Mouse (Mus musculus) olfactory bulb, adult 2 months (tissue): ENCODE measurements around the gene Atp2c1. TPM values are rescaled to one million over a fixed set of nuclear protein-coding genes. Genes with fewer than 3 reads are reported as not detected.

Source experiments
- H3K27ac ChIP-seq: fragments of 200-500 bp; 2 replicates; pipeline ENCODE4 v1.5.1; 2012; ENCODE audit warnings: low read depth, low read length; ENCODE audit not compliant: insufficient read depth
- H3K4me1 ChIP-seq: fragments of 200-500 bp; 2 replicates; pipeline ENCODE4 v1.6.1; 2012; ENCODE audit warnings: low read length; ENCODE audit not compliant: control insufficient read depth, insufficient read depth
- H3K4me3 ChIP-seq: fragments of 200-500 bp; 2 replicates; pipeline ENCODE4 v1.5.1; 2012; ENCODE audit warnings: mild to moderate bottlenecking, low read depth, low read length, moderate library complexity; ENCODE audit not compliant: insufficient read depth
- CTCF ChIP-seq: fragments of 200-500 bp; IDR thresholded peaks from 2 replicates; pipeline ENCODE4 v1.5.1; 2012; ENCODE audit warnings: low read depth, mild to moderate bottlenecking, low read length, moderate library complexity; ENCODE audit not compliant: insufficient read depth
- POLR2A ChIP-seq: fragments of 200-500 bp; IDR thresholded peaks from 2 replicates; pipeline ENCODE4 v1.6.1; 2012; ENCODE audit warnings: mild to moderate bottlenecking, low read depth, low read length, moderate library complexity; ENCODE audit not compliant: insufficient read depth
- WGBS: fragments of 180-500 bp; shearing (Covaris S2); methylation state at CpG from one replicate; pipeline ENCODE4 v1.1.7; 2018; 5-methylcytosine and 5-hydroxymethylcytosine counted together
- polyA plus RNA-seq: library from polyadenylated mRNA; stranded (reverse); fragments of >200 nt; gene quantifications from 2 replicates; pipeline ENCODE4 v1.2.4, GENCODE M21; 2012; ENCODE audit warnings: low replicate concordance; ENCODE audit not compliant: missing spikeins, insufficient read depth, insufficient read length

The Atp2c1 gene
- polyA plus RNA-seq, 1 experiment: 454 TPM

GRCm38 (mm10) chr9:105389289-105389688, 137.8 kb downstream of the Atp2c1 start:
- Histone ChIP-seq H3K4me3 (no peak overlapping the region), H3K27ac (no peak overlapping the region), H3K4me1 (0 out of 2 replicates have a peak, but pooled peaks cover 3% of the 10 kb centered on the region)
- TF ChIP-seq CTCF: no peak
- no peak for TF ChIP-seq POLR2A
- WGBS: 3% methylated on average over 4 of the region's 4 CpGs

GRCm38 (mm10) chr9:105387403-105387802, 139.7 kb downstream of the Atp2c1 start:
- WGBS: 83% methylated on average over 5 of the region's 5 CpGs
- Histone ChIP-seq H3K4me1 (0 out of 2 replicates have a peak, but pooled peaks cover 3% of the 10 kb centered on the region), H3K27ac (no peak overlapping the region), H3K4me3 (no peak overlapping the region)
- no peak for TF ChIP-seq CTCF
- no peak for TF ChIP-seq POLR2A

- Histone ChIP-seq H3K4me1 (0 out of 2 replicates have a peak, but pooled peaks cover 2% of the 10 kb centered on the region), H3K4me3 (no peak overlapping the region), H3K27ac (no peak overlapping the region)
- 67% methylated on average over 8 of the region's 8 CpGs for WGBS
- TF ChIP-seq POLR2A (no peak), CTCF (no peak)
These were observed 147.5 kb downstream of the Atp2c1 start for GRCm38 (mm10) chr9:105379533-105380145.

- WGBS: 77% methylated on average over 3 of the region's 3 CpGs
- H3K4me3 ChIP-seq: no peak overlapping the region
These were observed 149.5 kb downstream of the Atp2c1 start for GRCm38 (mm10) chr9:105377622-105378021.

GRCm38 (mm10) chr9:105376954-105377530, 150.1 kb downstream of the Atp2c1 start:
- 76% methylated on average over 7 of the region's 7 CpGs for WGBS

More at GRCm38 (mm10) chr9:105377622-105378021, 149.5 kb downstream of the Atp2c1 start:
- no peak overlapping the region for H3K27ac ChIP-seq
- TF ChIP-seq POLR2A: no peak
- no peak for TF ChIP-seq CTCF
- H3K4me1 ChIP-seq: 0 out of 2 replicates have a peak, but pooled peaks cover 2% of the 10 kb centered on the region

DNA sequence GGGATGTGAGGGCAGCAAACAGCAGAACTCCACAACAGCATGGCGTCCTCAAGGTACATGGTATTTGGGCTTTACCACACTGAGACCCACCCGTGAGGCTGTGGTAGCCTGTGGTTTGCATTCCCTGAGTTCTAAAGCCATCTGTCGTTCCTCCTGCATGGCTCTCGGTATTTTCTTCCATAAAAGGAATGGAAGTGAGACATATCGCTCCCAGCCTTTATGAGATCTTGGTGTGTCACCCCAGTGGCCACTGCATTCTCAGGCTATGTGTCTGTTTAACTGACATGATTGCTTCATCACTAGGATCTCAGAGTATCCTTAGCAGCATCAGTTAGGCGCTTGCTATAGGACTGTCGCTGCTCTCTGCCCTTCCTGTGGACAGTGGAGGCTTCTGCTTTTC, 150.7 kb downstream of the Atp2c1 start:
- Histone ChIP-seq H3K27ac (no peak overlapping the region), H3K4me3 (no peak overlapping the region), H3K4me1 (0 out of 2 replicates have a peak, but pooled peaks cover 2% of the 10 kb centered on the region)
- TF ChIP-seq POLR2A: no peak
- 90% methylated on average over 7 of the region's 7 CpGs for WGBS

More at GRCm38 (mm10) chr9:105376954-105377530, 150.1 kb downstream of the Atp2c1 start:
- TF ChIP-seq POLR2A (no peak), CTCF (no peak)
- no peak overlapping the region for H3K4me3 ChIP-seq
- 0 out of 2 replicates have a peak, but pooled peaks cover 2% of the 10 kb centered on the region for H3K4me1 ChIP-seq
- no peak overlapping the region for H3K27ac ChIP-seq

DNA sequence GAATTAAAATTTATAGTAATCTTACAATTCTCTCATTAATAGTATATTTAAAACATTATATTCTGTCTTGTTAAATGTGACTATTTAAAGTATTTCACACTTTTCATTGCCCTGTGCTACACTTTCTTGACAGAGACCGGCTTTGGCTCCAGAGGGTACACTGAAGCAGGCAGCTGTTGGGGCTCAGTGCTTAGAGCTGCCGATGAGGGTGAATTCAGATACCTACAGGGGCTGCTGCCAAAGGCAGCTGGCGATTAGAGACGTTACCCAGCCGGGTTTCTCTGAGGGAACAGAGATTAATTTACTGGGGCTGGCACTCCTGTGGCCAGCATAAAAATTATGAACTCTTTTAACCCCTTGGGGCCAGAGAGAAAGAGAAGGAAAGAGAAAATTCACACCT, 152.8 kb downstream of the Atp2c1 start:
- WGBS: 40% methylated on average over 5 of the region's 5 CpGs
- H3K4me1 ChIP-seq: 0 out of 2 replicates have a peak, but pooled peaks cover 2% of the 10 kb centered on the region
- H3K4me3 ChIP-seq: no peak overlapping the region
- no peak overlapping the region for H3K27ac ChIP-seq
- TF ChIP-seq POLR2A: no peak
- no peak for TF ChIP-seq CTCF

- WGBS: 85% methylated on average over 3 of the region's 3 CpGs
- Histone ChIP-seq H3K27ac (no peak overlapping the region), H3K4me3 (no peak overlapping the region), H3K4me1 (no peaks in the 10 kb centered on the region)
- TF ChIP-seq POLR2A (no peak), CTCF (no peak)
These were observed 158.5 kb downstream of the Atp2c1 start for GRCm38 (mm10) chr9:105368605-105369004.

DNA sequence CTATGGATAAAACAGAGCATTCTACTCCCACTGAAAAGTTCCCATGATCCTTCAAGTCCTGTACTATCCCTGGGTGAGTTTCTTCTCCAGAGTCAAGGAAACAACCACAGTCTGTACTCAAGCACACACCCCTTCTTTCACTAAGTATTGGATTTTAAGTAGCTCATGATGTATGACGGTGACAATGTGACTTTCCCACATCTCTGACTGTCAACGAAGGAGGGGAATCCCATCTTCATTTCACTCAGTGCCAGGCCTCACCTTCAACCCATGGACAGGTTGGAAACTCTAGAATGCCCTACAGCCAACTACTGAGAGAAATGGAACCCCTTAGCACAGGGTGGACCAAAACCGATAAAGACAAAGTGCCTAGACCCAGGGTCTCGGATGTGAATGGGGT, 160.9 kb downstream of the Atp2c1 start:
- Histone ChIP-seq H3K27ac (no peak overlapping the region), H3K4me1 (no peaks in the 10 kb centered on the region), H3K4me3 (no peak overlapping the region)
- TF ChIP-seq CTCF (no peak), POLR2A (no peak)
- 90% methylated on average over 4 of the region's 4 CpGs for WGBS
